Mouse (Mus musculus): ENCODE measurements around the gene Cck. TPM values are rescaled to one million over a fixed set of nuclear protein-coding genes. Genes with fewer than 3 reads are reported as not detected.
"Not testable (repeated sequence)": the region's sequence is repeated elsewhere in the genome, so short reads cannot be mapped to it uniquely, and the experiment has no call there.

Cck gene
- polyA plus RNA-seq, 1 experiment = 168 TPM

- Histone ChIP-seq H3K4me3 (ENCODE audit: low read depth, low read length) (no peak overlapping the region), H3K27ac (ENCODE audit: insufficient read depth, low read depth, low read length) (no peak overlapping the region), H3K4me1 (ENCODE audit: control insufficient read depth, insufficient read depth, insufficient read length, low read length) (peaks cover 20% of the 10 kb centered on the region), H3K27me3 (ENCODE audit: control insufficient read depth, insufficient read depth, low read length) (no peaks in the 10 kb centered on the region), H3K36me3 (ENCODE audit: control insufficient read depth, insufficient read depth, low read length) (peaks cover 82% of the 10 kb centered on the region)
- TF ChIP-seq CTCF (IDR thresholded peaks at IDR 0.05; ENCODE audit: extremely low read depth, insufficient read length, insufficient replicate concordance, low read depth, low read length) (no peak), POLR2A (IDR thresholded peaks at IDR 0.05; ENCODE audit: low read depth, low read length) (no peak)
- 82% methylated on average over 16 of the region's 16 CpGs for WGBS
Measured at GRCm38 (mm10) chr9:121460527-121460926, 35.0 kb downstream of the Cck start.

GRCm38 (mm10) chr9:121459950-121460349 is 35.5 kb downstream of the Cck start:
- Histone ChIP-seq H3K36me3 (ENCODE audit: control insufficient read depth, insufficient read depth, low read length) (peaks cover 84% of the 10 kb centered on the region), H3K27me3 (ENCODE audit: control insufficient read depth, insufficient read depth, low read length) (no peaks in the 10 kb centered on the region), H3K27ac (ENCODE audit: insufficient read depth, low read depth, low read length) (no peak overlapping the region), H3K4me1 (ENCODE audit: control insufficient read depth, insufficient read depth, insufficient read length, low read length) (peaks cover 23% of the 10 kb centered on the region), H3K4me3 (ENCODE audit: low read depth, low read length) (no peak overlapping the region)
- WGBS = 60% methylated on average over 2 of the region's 2 CpGs
- TF ChIP-seq POLR2A (IDR thresholded peaks at IDR 0.05; ENCODE audit: low read depth, low read length) = no peak

GRCm38 (mm10) chr9:121458466-121458865 is 37.0 kb downstream of the Cck start:
- TF ChIP-seq CTCF (IDR thresholded peaks at IDR 0.05; ENCODE audit: extremely low read depth, insufficient read length, insufficient replicate concordance, low read depth, low read length) = peak; percentile 87; the same call in 1 of the 2 replicates
- TF ChIP-seq POLR2A (IDR thresholded peaks at IDR 0.05; ENCODE audit: low read depth, low read length) = no peak
- Histone ChIP-seq H3K27ac (ENCODE audit: insufficient read depth, low read depth, low read length) (no peak overlapping the region), H3K4me1 (ENCODE audit: control insufficient read depth, insufficient read depth, insufficient read length, low read length) (peaks cover 23% of the 10 kb centered on the region), H3K36me3 (ENCODE audit: control insufficient read depth, insufficient read depth, low read length) (peaks cover 87% of the 10 kb centered on the region), H3K4me3 (ENCODE audit: low read depth, low read length) (no peak overlapping the region), H3K27me3 (ENCODE audit: control insufficient read depth, insufficient read depth, low read length) (no peaks in the 10 kb centered on the region)
- 38% methylated on average over 8 of the region's 8 CpGs for WGBS

- Histone ChIP-seq H3K27me3 (ENCODE audit: control insufficient read depth, insufficient read depth, low read length) (no peaks in the 10 kb centered on the region), H3K4me1 (ENCODE audit: control insufficient read depth, insufficient read depth, insufficient read length, low read length) (peaks cover 23% of the 10 kb centered on the region), H3K4me3 (ENCODE audit: low read depth, low read length) (no peak overlapping the region), H3K27ac (ENCODE audit: insufficient read depth, low read depth, low read length) (peak overlapping the region; percentile 93), H3K36me3 (ENCODE audit: control insufficient read depth, insufficient read depth, low read length) (peaks cover 88% of the 10 kb centered on the region)
- WGBS = 65% methylated on average over 13 of the region's 13 CpGs
- TF ChIP-seq POLR2A (IDR thresholded peaks at IDR 0.05; ENCODE audit: low read depth, low read length) = peak; percentile 40; the same call in 1 of the 2 replicates
- TF ChIP-seq CTCF (IDR thresholded peaks at IDR 0.05; ENCODE audit: extremely low read depth, insufficient read length, insufficient replicate concordance, low read depth, low read length) = no peak
Measured at GRCm38 (mm10) chr9:121456739-121457515, 38.6 kb downstream of the Cck start.

GRCm38 (mm10) chr9:121454891-121455290 is 40.6 kb downstream of the Cck start:
- Histone ChIP-seq H3K27ac (ENCODE audit: insufficient read depth, low read depth, low read length) (no peak overlapping the region), H3K27me3 (ENCODE audit: control insufficient read depth, insufficient read depth, low read length) (no peaks in the 10 kb centered on the region), H3K4me3 (ENCODE audit: low read depth, low read length) (no peak overlapping the region), H3K4me1 (ENCODE audit: control insufficient read depth, insufficient read depth, insufficient read length, low read length) (peaks cover 23% of the 10 kb centered on the region), H3K36me3 (ENCODE audit: control insufficient read depth, insufficient read depth, low read length) (peaks cover 87% of the 10 kb centered on the region)
- 93% methylated on average over 3 of the region's 3 CpGs for WGBS
- TF ChIP-seq POLR2A (IDR thresholded peaks at IDR 0.05; ENCODE audit: low read depth, low read length) = no peak
- no peak for TF ChIP-seq CTCF (IDR thresholded peaks at IDR 0.05; ENCODE audit: extremely low read depth, insufficient read length, insufficient replicate concordance, low read depth, low read length)

GRCm38 (mm10) chr9:121452342-121452942 is 43.1 kb downstream of the Cck start:
- H3K36me3 ChIP-seq (ENCODE audit: control insufficient read depth, insufficient read depth, low read length) = peaks cover 89% of the 10 kb centered on the region
- H3K4me1 ChIP-seq (ENCODE audit: control insufficient read depth, insufficient read depth, insufficient read length, low read length) = peaks cover 18% of the 10 kb centered on the region
- 68% methylated on average over 9 of the region's 9 CpGs for WGBS
- H3K4me3 ChIP-seq (ENCODE audit: low read depth, low read length); H3K27me3 ChIP-seq (ENCODE audit: control insufficient read depth, insufficient read depth, low read length); H3K27ac ChIP-seq (ENCODE audit: insufficient read depth, low read depth, low read length): not testable (repeated sequence)

- no peak for TF ChIP-seq CTCF (IDR thresholded peaks at IDR 0.05; ENCODE audit: extremely low read depth, insufficient read length, insufficient replicate concordance, low read depth, low read length)
- TF ChIP-seq POLR2A (IDR thresholded peaks at IDR 0.05; ENCODE audit: low read depth, low read length) = no peak
- Histone ChIP-seq H3K4me1 (ENCODE audit: control insufficient read depth, insufficient read depth, insufficient read length, low read length) (0 out of 2 replicates have a peak, but pooled peaks cover 3% of the 10 kb centered on the region), H3K36me3 (ENCODE audit: control insufficient read depth, insufficient read depth, low read length) (peaks cover 95% of the 10 kb centered on the region), H3K27me3 (ENCODE audit: control insufficient read depth, insufficient read depth, low read length) (no peaks in the 10 kb centered on the region), H3K4me3 (ENCODE audit: low read depth, low read length) (no peak overlapping the region), H3K27ac (ENCODE audit: insufficient read depth, low read depth, low read length) (no peak overlapping the region)
- 90% methylated on average over 13 of the region's 13 CpGs for WGBS
Measured at GRCm38 (mm10) chr9:121446431-121446831, 49.1 kb downstream of the Cck start.

Measured in small intestine, adult 2 months (tissue).